Mouse (Mus musculus) right cerebral cortex, adult 18-20 months (tissue): ENCODE results near the gene Tbx10.
"Not testable (repeated sequence)": the region's sequence is repeated elsewhere in the genome, so short reads cannot be mapped to it uniquely, and the experiment has no call there.

Experiments used
- DNase-seq: peaks from one replicate; pipeline ENCODE4 v3.0.0; 2022; ENCODE audit warnings: mixed read lengths

Gene Tbx10

GRCm38 (mm10) chr19:4045966-4046865 is 53.7 kb downstream of the Tbx10 start, which contains the start of gene Gstp2:
Gstp2 (minus strand) TSS chr19:4046023.
- DNase-seq: peak; percentile 91

DNA sequence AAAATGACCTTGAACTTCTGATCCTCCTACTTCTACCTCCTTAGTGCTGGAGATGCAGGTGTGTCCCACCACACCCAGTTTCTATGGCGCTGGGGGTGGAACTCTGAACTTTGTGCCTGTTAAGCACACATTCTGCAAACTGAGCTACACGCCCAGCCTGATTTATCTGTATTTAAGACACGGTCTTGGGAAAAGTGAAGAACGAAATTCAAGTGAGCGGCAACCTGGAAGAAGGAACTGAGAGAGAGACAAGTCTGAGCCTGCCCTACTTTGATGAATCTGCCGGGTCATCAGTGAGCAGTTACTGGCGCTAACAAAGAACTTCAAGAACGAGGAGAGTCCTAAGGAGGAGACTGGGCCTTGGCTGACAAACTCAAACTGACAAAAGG is 54.3 kb downstream of the Tbx10 start:
- no peak for DNase-seq

GRCm38 (mm10) chr19:4047859-4048258 is 55.3 kb downstream of the Tbx10 start:
- DNase-seq: peak; percentile 63

GRCm38 (mm10) chr19:4049069-4049468 is 56.5 kb downstream of the Tbx10 start:
- DNase-seq: not testable (repeated sequence)
